Mouse (Mus musculus) adrenal gland, postnatal 10 days (tissue): ENCODE data around the gene Bcl10. TPM values are rescaled to one million over a fixed set of nuclear protein-coding genes. Genes with fewer than 3 reads are reported as not detected.
A peak's percentile ranks its signal among the peaks of the same experiment; 100 is the strongest.
"Not testable (repeated sequence)": the region's sequence is repeated elsewhere in the genome, so short reads cannot be mapped to it uniquely, and the experiment has no call there.

ENCODE experiments used
- DNase-seq: peaks from one replicate; pipeline ENCODE4 v3.0.0; 2021; ENCODE audit warnings: mixed read lengths
- total RNA-seq, 2 experiments: library from RNA; stranded (reverse); gene quantifications; 2 replicates each; pipeline ENCODE4 v1.2.3; 2021

The Bcl10 gene
- total RNA-seq, 2 experiments from 2014 or later = 24.3 to 25.5 TPM

DNA sequence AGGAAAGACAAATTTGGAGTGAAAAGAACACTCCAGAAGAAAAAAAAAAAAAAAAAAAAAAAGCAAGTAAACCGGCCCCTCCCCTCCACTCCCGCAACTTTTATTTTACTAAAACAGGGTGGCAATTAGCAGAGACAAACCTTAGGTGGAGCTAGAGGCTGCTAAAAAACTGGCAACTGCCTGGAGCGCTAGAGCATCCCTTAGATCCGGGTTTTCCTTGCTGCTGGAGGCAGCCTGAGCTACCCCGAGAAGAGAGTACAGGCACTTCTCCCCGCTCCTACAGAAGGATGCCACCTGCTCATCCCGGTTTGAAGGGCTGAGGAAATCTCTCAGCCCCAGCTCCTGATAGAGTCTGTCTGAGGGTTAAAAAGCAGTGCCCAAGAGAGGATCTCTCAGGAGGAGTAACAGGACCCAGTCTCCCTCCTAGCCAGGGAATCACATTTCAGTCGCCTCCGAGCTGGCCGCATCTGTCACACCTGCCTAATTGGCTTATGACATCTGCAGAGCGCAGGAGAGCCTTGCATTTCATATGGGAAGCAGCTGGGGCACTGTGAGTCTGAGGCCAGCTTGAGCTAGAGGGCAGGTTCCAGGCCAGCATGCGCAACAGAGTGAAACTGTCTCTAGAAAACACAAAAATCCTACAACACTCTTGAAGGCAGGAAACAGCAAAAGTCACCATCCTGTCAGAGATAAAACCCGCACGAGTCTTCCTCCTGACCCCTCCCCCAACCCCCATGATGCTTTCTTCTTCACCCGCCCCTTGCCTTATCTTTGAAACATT is 27.6 kb downstream of the Bcl10 start:
- DNase-seq = peak; percentile 53

DNA sequence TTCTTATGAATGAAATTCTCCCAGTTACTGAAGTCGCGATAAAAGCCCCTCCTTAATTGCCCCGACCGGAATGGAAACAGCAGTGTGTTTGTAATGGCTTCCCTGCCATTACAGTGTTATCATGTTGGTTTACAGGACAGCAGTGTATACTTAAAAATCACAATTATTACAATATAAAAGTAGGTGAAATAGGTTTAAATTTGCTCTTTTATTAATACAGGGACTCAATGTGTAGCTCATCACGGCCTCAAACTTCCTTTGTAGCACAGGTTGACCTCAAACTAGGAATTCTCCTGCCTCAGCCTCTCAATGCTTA is 28.2 kb downstream of the Bcl10 start:
- no peak for DNase-seq

DNA sequence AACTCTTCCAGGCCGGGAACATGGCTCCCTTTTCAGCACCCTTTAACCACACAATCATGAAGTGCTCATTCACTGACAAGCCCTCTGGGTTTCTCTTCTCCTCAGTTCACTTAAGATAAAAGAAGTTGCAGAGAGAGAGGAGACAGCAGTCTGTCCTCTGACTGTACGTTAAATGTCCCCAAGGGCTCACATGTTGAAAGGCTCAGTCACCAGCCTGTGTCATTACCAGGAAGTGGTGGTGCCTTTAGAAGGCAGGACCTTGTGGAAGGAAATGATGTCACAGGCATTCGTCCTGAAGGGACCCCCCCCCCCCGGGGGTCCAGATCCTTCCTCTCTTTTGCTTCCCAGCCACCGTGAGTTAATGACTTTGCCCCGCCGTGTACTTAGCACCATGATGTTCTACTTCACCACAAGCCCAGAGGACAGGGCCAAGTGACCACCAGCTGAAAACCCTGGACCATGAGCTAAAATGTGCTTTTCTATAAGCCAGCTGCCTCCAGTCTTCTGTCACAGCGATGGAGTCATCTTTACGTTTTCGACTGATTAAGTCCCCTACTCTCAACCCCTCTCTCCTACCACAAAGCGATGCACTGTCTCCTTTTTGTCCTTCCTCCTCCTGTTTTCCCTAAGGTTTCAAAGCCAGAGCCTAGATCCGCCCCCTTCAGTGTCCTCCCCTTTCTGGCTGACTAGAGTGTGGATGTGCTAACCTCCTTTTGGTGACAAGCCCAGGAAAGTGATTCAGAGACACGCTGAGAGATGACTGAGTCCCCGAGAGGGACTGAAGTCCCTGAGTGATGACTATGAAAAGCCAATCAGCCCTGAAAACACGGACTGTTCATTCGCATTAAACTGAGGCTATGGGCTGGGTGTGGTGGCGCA is 28.9 kb downstream of the Bcl10 start:
- peak; percentile 62 for DNase-seq

DNA sequence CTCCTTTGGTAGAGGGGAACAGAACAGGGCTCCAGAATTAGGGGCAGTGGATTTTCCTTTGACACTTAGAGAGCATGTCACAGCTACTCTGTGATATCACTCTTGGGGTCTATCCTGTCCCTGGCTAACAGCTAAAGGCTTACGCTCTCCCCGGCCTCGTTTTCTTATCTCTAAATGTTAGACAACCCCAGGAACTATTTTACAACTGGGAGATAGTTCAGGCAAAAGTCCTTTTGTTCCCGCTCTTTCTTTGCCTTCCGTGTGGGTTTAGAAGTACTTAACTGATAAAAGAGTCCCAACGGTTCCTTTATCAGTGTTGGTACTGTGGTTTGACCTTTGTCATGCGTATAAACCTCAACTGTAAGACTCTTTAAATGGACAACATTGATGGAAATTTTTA is 30.3 kb downstream of the Bcl10 start:
- no peak for DNase-seq

DNA sequence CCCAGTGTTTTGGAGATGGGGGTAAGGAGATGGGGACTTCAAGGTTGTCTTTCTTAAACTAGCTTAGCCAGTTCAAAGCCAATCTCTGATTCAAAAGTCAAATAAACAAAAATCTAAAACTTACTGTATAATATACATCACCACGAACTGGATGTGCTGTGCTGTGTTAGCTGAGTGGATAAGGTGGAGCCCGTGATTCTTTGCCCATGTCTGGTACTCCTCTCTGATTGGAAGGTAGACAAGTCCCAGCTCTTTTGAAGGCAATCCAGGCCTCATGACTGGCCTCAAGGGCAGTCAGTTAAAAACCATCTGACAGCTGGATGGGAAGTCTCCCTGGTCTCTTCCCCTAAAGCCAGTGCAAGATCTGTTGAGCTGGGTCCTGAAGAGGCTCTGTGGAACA is 30.8 kb downstream of the Bcl10 start:
- no peak for DNase-seq

DNA sequence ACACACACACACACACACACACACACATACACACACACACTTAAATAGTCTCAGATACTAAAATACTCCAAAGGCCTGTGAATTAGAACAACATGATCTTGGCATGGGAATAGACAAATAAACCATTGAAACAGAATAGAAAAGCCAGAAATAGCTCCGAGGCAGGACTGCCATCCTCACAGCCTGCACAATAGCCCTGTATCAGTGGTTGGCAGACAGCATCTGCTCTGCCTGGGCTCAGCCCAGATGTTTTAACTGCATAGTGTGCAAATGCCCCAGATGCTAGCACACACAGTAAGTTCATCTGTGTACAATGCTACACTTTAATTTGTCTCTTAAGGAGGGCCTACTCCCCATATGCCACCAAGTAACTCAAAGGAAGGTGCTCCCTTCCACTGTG is 37.2 kb downstream of the Bcl10 start:
- no peak for DNase-seq

DNA sequence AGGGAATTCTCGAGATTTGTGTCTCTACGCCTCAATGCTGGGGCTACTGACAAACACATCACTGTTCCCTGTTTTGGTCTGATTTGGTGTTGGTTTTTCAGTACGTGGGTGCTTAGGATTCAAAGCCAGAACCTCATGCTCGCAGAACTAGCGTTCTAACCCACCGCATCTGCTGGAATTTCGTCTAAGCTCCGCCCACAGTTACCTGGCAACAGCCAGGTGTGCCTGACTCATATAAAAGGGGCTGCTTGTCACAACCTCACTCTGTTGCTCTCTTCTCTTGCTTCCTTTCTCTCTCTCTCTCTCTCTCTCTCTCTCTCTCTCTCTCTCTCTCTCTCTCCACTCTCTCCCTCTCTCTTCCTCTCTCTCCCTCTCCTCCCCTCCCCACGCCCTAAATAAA is 39.8 kb downstream of the Bcl10 start:
- no peak for DNase-seq

DNA sequence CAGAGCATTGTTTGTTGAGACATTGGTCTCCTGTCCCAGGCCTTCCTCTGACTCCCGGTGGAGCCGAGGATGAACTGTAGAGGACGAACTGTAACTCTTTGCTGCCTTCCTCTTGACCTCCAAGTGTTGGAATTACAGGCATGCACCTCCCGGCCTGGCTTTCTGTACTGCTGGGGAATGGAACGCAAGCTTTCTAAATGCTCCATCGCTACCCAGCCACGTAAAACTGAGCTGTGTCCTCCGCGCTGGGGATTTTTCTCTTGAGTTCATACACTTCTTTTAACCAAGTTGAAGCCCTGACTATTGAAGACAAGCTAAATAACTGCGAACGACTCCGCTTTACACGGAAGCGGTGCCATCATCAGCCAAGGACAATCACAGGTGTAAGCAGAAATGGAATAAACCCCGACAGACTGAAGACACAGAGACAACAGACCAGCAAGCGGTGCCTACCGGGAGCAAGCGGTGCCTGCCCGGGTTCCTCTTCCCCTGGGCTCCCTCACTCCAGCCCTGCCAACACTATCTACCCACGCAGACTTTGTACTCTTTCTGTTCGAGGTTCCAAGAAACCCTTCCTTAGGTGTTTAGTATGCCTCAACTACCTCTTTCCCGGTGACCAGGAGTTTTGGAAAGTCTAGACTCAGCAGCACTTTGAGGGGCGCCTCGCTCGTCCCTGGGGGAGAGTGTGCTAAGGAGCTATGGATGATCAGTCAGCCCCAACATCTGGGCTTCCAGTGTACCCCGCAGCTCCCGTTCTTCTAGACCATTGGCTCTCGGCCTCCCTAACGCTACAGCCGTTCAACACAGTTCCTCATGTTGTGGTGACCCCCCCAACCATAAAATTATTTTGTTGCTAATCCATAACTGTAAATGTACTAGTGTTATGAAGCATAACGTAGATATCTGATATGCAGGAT is 40.8 kb downstream of the Bcl10 start:
- DNase-seq = no peak

DNA sequence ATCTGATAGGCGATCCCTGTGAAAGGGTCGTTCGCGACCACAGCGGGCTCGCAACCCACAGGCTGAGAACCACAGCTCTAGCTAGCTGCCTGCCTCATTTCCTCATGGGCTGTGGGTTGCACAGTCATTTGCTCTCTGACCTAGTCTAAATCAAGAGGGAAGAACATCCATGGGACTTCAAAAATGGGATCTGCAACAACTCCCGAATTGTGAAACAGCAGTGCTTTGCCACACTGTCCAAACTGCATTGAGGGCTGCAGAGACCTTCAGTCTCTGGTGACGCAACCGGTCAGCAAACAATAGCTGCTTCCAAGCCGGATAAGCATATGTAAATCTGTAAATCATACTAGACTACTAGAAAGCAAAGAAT is 41.4 kb downstream of the Bcl10 start:
- peak; percentile 54 for DNase-seq

DNA sequence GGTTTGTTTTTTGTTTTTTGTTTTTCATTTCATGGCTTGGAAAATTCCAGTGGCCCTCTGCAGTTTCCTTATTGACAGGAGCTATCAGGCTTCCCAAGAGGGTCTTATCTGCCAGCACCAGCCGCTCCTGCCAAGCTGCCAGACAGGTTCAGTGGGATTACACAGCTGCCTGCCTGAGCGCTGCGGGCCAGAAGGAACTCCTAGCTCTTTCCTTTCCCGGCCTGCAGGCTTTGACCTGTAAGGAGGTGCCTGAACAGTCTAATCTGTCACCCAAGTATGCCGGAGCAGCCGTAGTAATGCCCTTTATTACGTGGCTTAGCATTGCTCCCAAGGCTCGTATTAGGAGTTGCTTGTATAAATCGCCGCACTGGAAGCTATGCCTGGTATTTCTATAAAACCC is 41.9 kb downstream of the Bcl10 start:
- DNase-seq = peak; percentile 32

DNA sequence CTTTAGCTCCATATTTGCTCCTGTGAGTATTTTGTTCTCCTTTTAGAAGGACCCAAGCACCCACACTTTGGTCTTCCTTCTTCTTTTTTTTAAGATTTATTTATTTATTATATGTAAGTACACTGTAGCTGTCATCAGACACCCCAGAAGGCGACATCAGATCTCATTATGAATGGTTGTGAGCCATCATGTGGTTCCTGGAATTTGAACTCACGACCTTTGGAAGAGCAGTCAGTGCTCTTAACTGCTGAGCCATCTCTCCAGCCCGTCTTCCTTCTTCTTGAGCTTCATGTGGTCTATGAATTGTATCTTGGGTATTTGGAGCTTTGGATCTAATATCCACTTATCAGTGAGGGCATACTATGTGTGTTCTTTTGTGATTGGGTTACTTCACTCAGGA is 43.0 kb downstream of the Bcl10 start:
- DNase-seq = not testable (repeated sequence)

DNA sequence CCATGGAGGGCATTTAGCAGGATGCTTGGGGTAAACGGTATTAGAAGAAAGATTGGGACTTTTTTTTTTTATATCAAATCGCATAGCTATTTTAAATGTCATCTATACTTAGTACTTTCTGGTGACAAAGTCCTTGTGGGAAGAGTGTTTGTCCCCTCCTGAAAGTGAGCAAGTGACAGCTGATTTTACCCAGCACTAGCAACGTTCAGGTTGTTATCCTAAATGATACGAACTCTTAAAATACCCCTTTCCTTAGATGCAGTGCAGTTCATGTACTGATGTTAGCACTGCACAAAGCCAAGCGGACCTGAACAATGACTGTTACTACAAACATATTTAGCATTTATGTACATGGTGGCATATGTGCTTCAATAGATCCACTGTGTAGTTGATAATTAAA is 44.2 kb downstream of the Bcl10 start:
- no peak for DNase-seq

DNA sequence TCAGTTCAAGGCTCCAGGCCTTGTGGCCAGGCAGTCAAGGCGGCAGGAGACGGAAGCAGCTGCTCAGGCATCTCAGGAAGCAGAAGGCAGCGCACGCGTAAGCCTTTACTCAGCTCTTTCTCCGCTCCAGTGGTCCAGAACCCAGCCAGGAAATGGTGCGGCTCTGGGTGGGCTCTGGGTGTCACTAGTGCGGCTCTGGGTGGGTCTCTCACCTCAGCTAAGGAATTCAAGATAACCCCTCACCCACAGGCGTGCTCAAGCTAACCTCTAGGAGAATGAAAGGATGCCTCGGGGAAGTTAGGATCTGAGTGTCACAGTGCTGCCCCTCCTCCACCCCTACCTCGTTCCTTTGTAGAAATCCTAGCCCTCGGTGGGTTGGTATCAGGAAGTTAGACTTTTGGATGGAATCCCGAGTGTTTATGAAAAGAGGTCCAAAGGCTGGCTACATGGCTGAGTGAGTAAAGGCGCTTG is 46.5 kb downstream of the Bcl10 start:
- no peak for DNase-seq

DNA sequence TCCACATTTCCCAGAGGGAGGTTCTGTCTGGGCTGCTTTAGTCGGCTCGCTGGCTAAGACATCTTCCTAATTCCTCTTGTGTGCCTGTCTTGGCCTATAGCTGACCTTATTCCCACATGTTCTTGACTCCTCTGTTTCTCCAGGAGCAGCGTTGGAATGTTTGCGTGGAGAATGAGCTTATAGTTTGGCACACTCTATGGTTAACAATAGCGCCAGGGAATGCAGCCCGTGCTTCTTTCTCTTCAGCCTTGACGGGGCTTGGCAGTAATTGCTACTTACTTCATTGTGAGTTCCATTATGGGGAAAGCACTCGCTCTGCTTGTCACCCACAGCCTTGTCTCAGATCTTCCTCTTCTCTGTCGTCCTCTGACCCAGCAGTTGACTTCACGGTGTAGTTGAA is 48.9 kb downstream of the Bcl10 start:
- no peak for DNase-seq

DNA sequence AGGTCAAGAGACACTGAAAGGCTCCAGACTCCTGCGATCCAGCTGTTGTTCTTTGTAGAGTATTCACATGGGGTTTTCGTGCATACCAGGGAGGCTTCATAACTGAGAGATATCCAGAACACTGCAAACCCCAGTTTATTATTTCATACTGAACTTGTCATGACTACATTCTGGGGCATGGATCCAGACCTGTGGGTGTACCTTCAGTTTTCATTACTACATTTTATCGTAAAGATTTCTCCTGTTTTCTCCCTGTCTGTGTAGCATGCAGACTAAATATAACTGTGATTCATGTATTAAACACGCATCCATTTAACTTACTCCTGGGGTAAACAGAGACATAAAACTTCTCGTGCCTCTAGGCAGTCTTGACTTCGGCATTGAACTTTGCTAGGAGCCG is 52.4 kb downstream of the Bcl10 start:
- no peak for DNase-seq

Other genes with a start within 250 kb of the Bcl10 start
- gene Ddah1, start 164.1 kb upstream of the Bcl10 start, total RNA-seq = 10 to 100 TPM; 11.0 to 13.7 TPM
- 10 to 100 TPM; 21.4 to 22.3 TPM for gene 2410004B18Rik, start 15.2 kb downstream of the Bcl10 start, total RNA-seq
- 1 to 10 TPM; 6.3 to 7.9 TPM for gene Syde2, start 65.1 kb downstream of the Bcl10 start, total RNA-seq
- under 1 TPM; 0.15 to 0.39 TPM for gene Wdr63, start 185.3 kb downstream of the Bcl10 start, total RNA-seq
- gene Mcoln3, start 194.6 kb downstream of the Bcl10 start, total RNA-seq = under 1 TPM; 0.55 to 0.90 TPM
- gene Mcoln2, start 227.0 kb downstream of the Bcl10 start, total RNA-seq = 1 to 10 TPM; 1.7 to 1.9 TPM